Mouse (Mus musculus) thymus, adult 2 months (tissue): Measurements from ENCODE around the gene Lrrc28. TPM values are rescaled to one million over a fixed set of nuclear protein-coding genes. Genes with fewer than 3 reads are reported as not detected.

Experiments
- DNase-seq: peaks from one replicate; pipeline ENCODE4 v3.0.0; 2021
- H3K27ac ChIP-seq: fragments of 200-500 bp; 2 replicates; pipeline ENCODE4 v1.5.1; 2012; ENCODE audit warnings: low read length, control low read depth; ENCODE audit not compliant: control insufficient read depth, insufficient read depth
- H3K27me3 ChIP-seq: fragments of 200-500 bp; 2 replicates; pipeline ENCODE4 v1.6.1; 2012; ENCODE audit warnings: mild to moderate bottlenecking, low read length, moderate library complexity, mixed read lengths; ENCODE audit not compliant: control insufficient read depth, insufficient read depth
- H3K36me3 ChIP-seq: fragments of 200-500 bp; 2 replicates; pipeline ENCODE4 v1.6.1; 2012; ENCODE audit warnings: mild to moderate bottlenecking, low read length, moderate library complexity; ENCODE audit not compliant: control insufficient read depth, insufficient read depth
- H3K4me1 ChIP-seq: fragments of 200-500 bp; replicated peaks from 2 replicates; pipeline ENCODE4 v1.6.1; 2012; ENCODE audit warnings: low read length; ENCODE audit not compliant: control insufficient read depth, insufficient read depth
- H3K4me3 ChIP-seq: fragments of 200-500 bp; 2 replicates; pipeline ENCODE4 v1.5.1; 2012; ENCODE audit warnings: mild to moderate bottlenecking, low read length, control low read depth, moderate library complexity; ENCODE audit not compliant: control insufficient read depth, insufficient read depth
- CTCF ChIP-seq: fragments of 200-500 bp; IDR thresholded peaks from 2 replicates; pipeline ENCODE4 v1.5.1; 2012; ENCODE audit warnings: mild to moderate bottlenecking, control low read depth, low read length, moderate library complexity, borderline replicate concordance; ENCODE audit not compliant: control insufficient read depth, poor library complexity, insufficient read depth; ENCODE audit errors: extremely low read depth
- POLR2A ChIP-seq: fragments of 200-500 bp; IDR thresholded peaks from 2 replicates; pipeline ENCODE4 v1.6.1; 2012; ENCODE audit warnings: mild to moderate bottlenecking, low read length, control low read depth, moderate library complexity; ENCODE audit not compliant: control insufficient read depth, poor library complexity, insufficient read depth; ENCODE audit errors: extremely low read depth
- WGBS: fragments of 180-500 bp; shearing (Covaris S2); methylation state at CpG from one replicate; pipeline ENCODE4 v1.1.7; 2018; 5-methylcytosine and 5-hydroxymethylcytosine counted together
- polyA plus RNA-seq: library from polyadenylated mRNA; depleted of rRNA; stranded (reverse); fragments of >200 nt; gene quantifications from 2 replicates; pipeline ENCODE4 v1.2.3, GENCODE M21; 2012

Lrrc28 gene
- polyA plus RNA-seq, 1 experiment, result 39.4 TPM

DNA sequence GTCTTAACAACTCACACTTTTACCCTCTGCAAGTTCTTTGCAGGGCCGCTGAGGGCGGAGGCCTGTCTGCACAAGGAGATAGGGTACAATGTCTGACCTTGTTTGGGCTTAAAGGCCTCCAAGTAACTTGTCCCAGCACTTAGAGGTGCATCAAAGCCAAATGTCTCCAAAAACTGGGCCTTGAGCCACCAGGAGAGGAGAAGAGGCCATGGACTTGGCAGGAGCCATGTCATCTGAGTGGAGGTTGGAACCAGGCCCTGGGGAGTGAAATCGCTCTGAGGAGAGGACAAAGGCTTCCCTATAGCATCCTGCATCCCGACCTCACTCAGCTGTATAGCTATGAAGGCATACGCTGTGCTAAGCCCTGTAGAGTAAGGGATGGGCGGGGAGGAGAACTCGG is 145.6 kb downstream of the Lrrc28 start:
- WGBS, result 81% methylated on average over 7 of the region's 7 CpGs
- no peaks in the 10 kb centered on the region for H3K27me3 ChIP-seq
- no peak overlapping the region for H3K4me3 ChIP-seq
- TF ChIP-seq POLR2A, result no peak
- no peak for TF ChIP-seq CTCF
- H3K27ac ChIP-seq, result peak overlapping the region; percentile 61
- DNase-seq, result no peak
- no peaks in the 10 kb centered on the region for H3K36me3 ChIP-seq
- peaks cover 68% of the 10 kb centered on the region for H3K4me1 ChIP-seq

DNA sequence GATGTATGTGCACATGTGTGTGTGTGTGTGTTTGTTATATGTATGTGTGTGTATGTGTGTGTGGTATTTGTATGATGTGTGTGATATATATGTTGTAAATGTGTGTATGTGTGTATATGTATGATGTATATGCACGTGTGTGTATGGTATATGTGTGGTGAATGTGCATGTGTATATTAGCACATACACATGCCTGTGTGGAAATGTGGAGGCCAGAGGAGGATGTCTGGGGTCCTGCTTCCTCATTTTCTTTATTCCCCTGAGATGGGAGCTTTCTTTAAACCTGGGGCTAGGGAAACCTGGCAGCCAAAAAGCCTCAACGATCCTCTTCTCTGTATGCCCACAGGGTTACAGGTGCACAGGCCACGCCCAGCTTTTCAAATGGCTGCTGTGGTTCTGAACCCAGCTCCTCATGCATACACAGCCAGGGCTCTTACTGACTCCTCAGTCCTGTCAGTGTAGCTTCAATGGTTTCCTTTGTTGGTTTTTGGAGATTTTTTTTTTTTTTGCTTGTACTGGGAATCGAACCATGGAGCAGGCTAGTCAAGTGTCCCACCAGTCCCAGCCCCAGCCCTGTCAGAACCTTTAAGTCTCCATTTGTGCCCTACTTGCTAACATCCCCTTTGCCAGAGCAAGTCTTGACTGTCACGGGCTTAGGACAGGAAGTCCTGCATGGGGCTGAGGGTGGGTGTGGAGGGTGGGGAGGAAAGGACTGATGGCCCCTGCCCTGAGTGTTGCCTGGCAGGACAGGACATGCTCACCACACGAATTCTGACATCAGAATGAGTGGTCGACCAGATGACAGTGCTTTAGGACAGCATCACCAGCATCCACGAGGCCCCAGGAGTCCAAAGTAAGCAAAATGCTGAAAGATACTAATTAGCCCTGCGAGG is 151.0 kb downstream of the Lrrc28 start:
- WGBS, result 33% methylated on average over 9 of the region's 9 CpGs
- Histone ChIP-seq H3K4me3 (no peak overlapping the region), H3K27ac (peak overlapping the region; percentile 28; the same call in 1 of the 2 replicates), H3K4me1 (peaks cover 52% of the 10 kb centered on the region), H3K36me3 (no peaks in the 10 kb centered on the region), H3K27me3 (no peaks in the 10 kb centered on the region)
- DNase-seq, result peak; percentile 57
- TF ChIP-seq POLR2A (no peak), CTCF (no peak)

DNA sequence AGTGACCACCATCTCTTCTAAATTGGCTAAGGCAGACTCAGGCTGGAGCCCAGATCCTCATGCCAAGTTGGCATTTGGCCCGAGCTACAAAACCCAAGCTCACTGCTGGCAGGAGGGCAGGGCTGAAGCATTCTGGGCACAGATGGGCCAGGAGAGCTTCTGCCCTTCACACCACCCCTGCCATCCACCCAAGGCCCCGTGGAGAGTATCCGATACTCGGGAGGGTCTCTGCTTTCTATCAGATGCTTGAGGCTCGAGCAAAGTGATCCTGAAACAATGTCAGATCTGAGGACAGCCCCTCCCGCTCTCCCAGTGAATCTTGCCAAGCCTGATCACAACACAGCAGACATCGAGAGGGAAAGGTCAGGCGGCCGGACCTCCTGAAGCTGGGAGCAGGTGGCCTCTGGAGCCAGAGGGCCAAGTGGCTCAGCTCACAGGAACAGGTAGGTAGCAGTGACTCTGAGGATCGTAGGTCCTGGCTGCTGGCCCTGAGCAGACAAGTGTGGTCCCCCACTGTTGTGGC is 157.1 kb downstream of the Lrrc28 start:
- TF ChIP-seq POLR2A (no peak), CTCF (no peak)
- 95% methylated on average over 10 of the region's 10 CpGs for WGBS

DNA sequence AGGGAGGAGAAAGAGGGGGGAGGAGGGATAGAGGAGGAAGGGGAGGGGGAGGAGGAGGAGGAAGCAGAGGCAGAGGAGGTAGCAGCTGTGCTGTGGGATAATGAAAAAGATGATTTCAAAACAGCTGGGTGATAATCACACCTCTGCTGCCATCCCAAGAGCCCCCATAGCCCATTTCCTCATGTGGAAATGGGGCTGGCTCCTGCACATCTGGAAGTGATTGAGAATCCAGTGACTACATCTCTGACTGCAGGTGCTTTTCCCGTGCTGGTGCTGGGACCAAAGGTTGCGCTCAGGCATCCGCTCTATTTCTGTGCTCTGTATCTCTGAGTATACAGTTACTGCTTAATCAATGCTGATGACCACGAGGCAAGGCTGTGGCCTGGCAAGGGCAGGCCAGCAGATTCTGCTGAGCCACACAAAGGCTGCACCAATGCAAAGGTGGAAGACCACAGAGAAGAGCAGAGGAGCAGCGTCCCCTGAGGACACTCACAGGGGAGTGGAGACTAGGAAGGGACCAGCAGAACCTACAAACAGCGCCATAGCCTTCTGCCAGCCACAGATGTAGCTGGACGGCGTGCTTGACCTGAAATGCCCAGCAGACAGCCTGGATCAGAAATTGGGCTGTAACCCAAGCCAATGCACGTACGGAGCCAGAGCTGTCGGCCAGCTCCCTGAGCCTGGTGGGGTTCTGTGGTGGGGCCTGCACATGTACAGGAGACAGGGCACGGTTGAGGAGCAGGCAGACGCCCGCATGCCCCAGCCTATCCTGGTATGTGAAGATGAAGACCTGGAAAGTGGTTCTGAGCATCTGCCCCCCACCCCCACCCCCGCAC is 157.9 kb downstream of the Lrrc28 start:
- peaks cover 46% of the 10 kb centered on the region for H3K4me1 ChIP-seq
- H3K27me3 ChIP-seq, result no peaks in the 10 kb centered on the region
- WGBS, result 93% methylated on average over 15 of the region's 15 CpGs
- H3K36me3 ChIP-seq, result no peaks in the 10 kb centered on the region
- H3K4me3 ChIP-seq, result no peak overlapping the region
- no peak for TF ChIP-seq POLR2A
- no peak for TF ChIP-seq CTCF
- no peak overlapping the region for H3K27ac ChIP-seq
- DNase-seq, result no peak

More for the DNA sequence above, 157.1 kb downstream of the Lrrc28 start:
- Histone ChIP-seq H3K27me3 (no peaks in the 10 kb centered on the region), H3K4me1 (peaks cover 50% of the 10 kb centered on the region), H3K4me3 (no peak overlapping the region), H3K27ac (no peak overlapping the region), H3K36me3 (no peaks in the 10 kb centered on the region)
- DNase-seq, result no peak

DNA sequence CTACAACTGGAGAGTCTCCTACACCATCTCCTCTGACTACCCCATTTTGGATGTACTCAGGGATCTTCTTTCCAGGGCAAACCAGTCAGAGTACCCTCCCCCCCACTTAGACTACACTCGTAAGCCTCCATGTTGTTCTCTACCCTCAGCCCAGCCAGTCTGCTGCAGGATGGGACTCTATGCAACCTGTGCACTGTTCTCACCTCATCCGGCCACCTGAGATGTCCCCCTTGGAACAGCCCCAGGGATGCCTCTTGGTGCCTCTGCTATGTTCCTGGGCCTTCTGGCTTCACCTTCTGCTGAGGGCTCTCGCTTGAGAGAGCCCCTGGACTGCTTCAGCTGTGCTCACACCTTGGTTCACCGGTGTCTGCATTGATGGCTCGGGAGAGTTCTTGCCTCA is 158.7 kb downstream of the Lrrc28 start:
- no peak for DNase-seq
- Histone ChIP-seq H3K4me3 (no peak overlapping the region), H3K4me1 (peaks cover 42% of the 10 kb centered on the region), H3K36me3 (no peaks in the 10 kb centered on the region), H3K27me3 (no peaks in the 10 kb centered on the region), H3K27ac (no peak overlapping the region)
- 89% methylated on average over 5 of the region's 5 CpGs for WGBS
- no peak for TF ChIP-seq POLR2A
- no peak for TF ChIP-seq CTCF

DNA sequence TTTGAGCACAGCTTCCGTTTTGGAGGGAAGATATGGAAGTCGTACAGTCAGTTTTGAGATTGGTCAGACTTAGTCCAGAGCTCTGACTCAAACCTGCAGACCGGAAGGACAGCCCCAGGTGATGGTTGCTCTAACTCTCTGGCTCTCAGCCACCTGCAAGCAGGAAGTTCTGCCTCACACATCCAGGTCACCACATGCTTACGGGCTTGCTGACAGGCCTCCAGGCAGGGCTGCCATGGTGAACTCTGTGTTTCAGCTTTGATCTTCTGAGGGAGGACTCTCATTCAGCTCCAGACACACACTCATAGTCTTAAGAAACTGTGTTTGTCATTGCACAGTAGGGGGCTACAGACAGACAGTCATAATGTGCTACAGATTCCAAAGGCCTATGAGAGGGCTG is 161.4 kb downstream of the Lrrc28 start:
- H3K36me3 ChIP-seq, result no peaks in the 10 kb centered on the region
- H3K4me3 ChIP-seq, result no peak overlapping the region
- TF ChIP-seq CTCF (no peak), POLR2A (no peak)
- no peak for DNase-seq
- peaks cover 51% of the 10 kb centered on the region for H3K4me1 ChIP-seq
- no peak overlapping the region for H3K27ac ChIP-seq
- H3K27me3 ChIP-seq, result no peaks in the 10 kb centered on the region
- WGBS, result 60% methylated on average over 4 of the region's 4 CpGs
